ENCODE assay signal across 19 mouse cellular contexts in the genomic region with DNA sequence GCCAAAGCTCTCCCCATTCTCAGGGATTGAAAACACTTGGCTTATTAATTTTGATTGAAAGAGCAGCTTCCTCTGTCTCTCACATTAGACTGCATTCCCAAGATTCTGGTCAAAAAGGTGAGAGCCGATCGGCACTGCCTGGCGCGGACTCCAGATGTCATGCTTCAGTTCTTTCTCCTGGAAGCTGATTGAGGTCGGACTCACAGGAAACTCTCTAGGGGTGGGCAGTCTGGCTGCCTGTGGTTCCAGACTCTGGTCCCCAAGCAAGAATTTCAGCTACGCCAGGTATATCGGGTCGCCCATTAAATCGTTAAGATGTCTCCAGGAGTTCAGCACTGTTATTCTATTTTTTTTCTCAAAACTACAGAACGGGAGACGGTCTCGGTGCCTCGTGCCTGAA.
DNase-seq lines count a peak whose midpoint lies in the region; ATAC-seq and TF ChIP-seq lines count a peak whose summit lies in the region.
"Had no signal": no experiment of that assay in that cellular context is flagged by ENCODE, and none has a peak within 500 bp of the region (broad histone marks: within the 10 kb centered on the region; RNA-seq: fewer than 3 reads in every experiment).

No protein-coding gene starts in this region.

- H3K36me3 ChIP-seq in forebrain, embryonic 14.5 days (ENCODE audit: control insufficient read depth, insufficient read depth, low read length) = no peaks in the 10 kb centered on the region
- no peaks in the 10 kb centered on the region for H3K36me3 ChIP-seq in forebrain, embryonic 10.5 days (replicated peaks)
- H3K36me3 ChIP-seq in lung, embryonic 14.5 days (ENCODE audit: insufficient read depth) = no peaks in the 10 kb centered on the region
- H3K36me3 ChIP-seq: heart, embryonic 10.5 days; hindbrain, embryonic 10.5 days; midbrain, embryonic 15.5 days had no signal

- H3K4me2 ChIP-seq in forebrain, embryonic 14.5 days (ENCODE audit: low read length) = no peak overlapping the region
- H3K4me2 ChIP-seq in lung, embryonic 14.5 days = no peak overlapping the region
- H3K4me2 ChIP-seq: midbrain, embryonic 15.5 days had no signal

- no peaks in the 10 kb centered on the region for H3K27me3 ChIP-seq in forebrain, embryonic 14.5 days (replicated peaks; ENCODE audit: control insufficient read depth, insufficient read depth, low read length)
- H3K27me3 ChIP-seq in forebrain, embryonic 10.5 days (ENCODE audit: poor library complexity, severe bottlenecking) = no peaks in the 10 kb centered on the region
- no peaks in the 10 kb centered on the region for H3K27me3 ChIP-seq in lung, embryonic 14.5 days (ENCODE audit: insufficient read depth, low read length)
- H3K27me3 ChIP-seq: midbrain, embryonic 15.5 days had no signal

- H3K4me1 ChIP-seq in forebrain, embryonic 14.5 days (ENCODE audit: control insufficient read depth, insufficient read depth, low read length) = no peaks in the 10 kb centered on the region
- no peaks in the 10 kb centered on the region for H3K4me1 ChIP-seq in forebrain, embryonic 10.5 days
- no peaks in the 10 kb centered on the region for H3K4me1 ChIP-seq in lung, embryonic 14.5 days (ENCODE audit: insufficient read depth)
- H3K4me1 ChIP-seq: hindbrain, embryonic 10.5 days; megakaryocyte, embryonic 14.5 days had no signal

- WGBS in forebrain, embryonic 14.5 days = 79% methylated on average over 13 of the region's 13 CpGs
- 78% methylated on average over 13 of the region's 13 CpGs for WGBS in forebrain, embryonic 10.5 days
- WGBS in lung, embryonic 14.5 days = 37% methylated on average over 13 of the region's 13 CpGs

- H3K9ac ChIP-seq in forebrain, embryonic 14.5 days (ENCODE audit: low read length) = no peak overlapping the region
- no peak overlapping the region for H3K9ac ChIP-seq in lung, embryonic 14.5 days
- H3K9ac ChIP-seq: forebrain, postnatal 0 days; liver, postnatal 0 days; midbrain, embryonic 15.5 days had no signal

- TF ChIP-seq CTCF in lung, embryonic 14.5 days (IDR thresholded peaks at IDR 0.05; ENCODE audit: low read depth) = no peak

- no peak overlapping the region for H3K27ac ChIP-seq in forebrain, embryonic 14.5 days (ENCODE audit: low read depth, low read length)
- H3K27ac ChIP-seq in forebrain, embryonic 10.5 days = no peak overlapping the region
- no peak overlapping the region for H3K27ac ChIP-seq in lung, embryonic 14.5 days (ENCODE audit: low read depth)
- H3K27ac ChIP-seq: hindbrain, embryonic 10.5 days; midbrain, embryonic 15.5 days had no signal

- no peak overlapping the region for H3K4me3 ChIP-seq in forebrain, embryonic 14.5 days (ENCODE audit: low read depth, low read length)
- no peak overlapping the region for H3K4me3 ChIP-seq in forebrain, embryonic 10.5 days
- H3K4me3 ChIP-seq in lung, embryonic 14.5 days (ENCODE audit: low read depth, low read length) = no peak overlapping the region
- H3K4me3 ChIP-seq: erythroblast, embryonic 14.5 days; heart, embryonic 10.5 days; hindbrain, embryonic 10.5 days; megakaryocyte, embryonic 14.5 days; midbrain, embryonic 15.5 days; myocyte had no signal

- no peaks in the 10 kb centered on the region for H3K9me3 ChIP-seq in forebrain, embryonic 14.5 days (replicated peaks; ENCODE audit: control insufficient read depth, low read length)
- no peaks in the 10 kb centered on the region for H3K9me3 ChIP-seq in forebrain, embryonic 10.5 days
- H3K9me3 ChIP-seq in lung, embryonic 14.5 days (ENCODE audit: low read depth, low read length) = no peaks in the 10 kb centered on the region
- H3K9me3 ChIP-seq: heart, embryonic 10.5 days; hindbrain, embryonic 10.5 days; megakaryocyte, embryonic 14.5 days; midbrain, embryonic 15.5 days had no signal

- no peak for ATAC-seq in forebrain, embryonic 14.5 days
- ATAC-seq in lung, embryonic 14.5 days (ENCODE audit: insufficient read depth) = no peak
- ATAC-seq: forebrain, postnatal 0 days; liver, postnatal 0 days; midbrain, embryonic 15.5 days had no signal

- peak; percentile 20 for DNase-seq in forebrain, embryonic 14.5 days (ENCODE audit: low spot score)
- no peak for DNase-seq in forebrain, embryonic 10.5 days (ENCODE audit: extremely low spot score, low spot score)
- DNase-seq in lung, embryonic 14.5 days = peak; percentile 23
- no peak for DNase-seq in lung, adult 18-20 months
- DNase-seq in kidney, postnatal 10 days = peak; percentile 21
- DNase-seq in right cerebral cortex, adult 18-20 months = no peak
- no peak for DNase-seq in B cell, adult 2 months
- DNase-seq: cerebellum, adult 2 months; forebrain, postnatal 0 days; layer of hippocampus, adult 9-11 months; liver, postnatal 0 days; right cerebral cortex, postnatal 14 days; spleen, adult 18-20 months had no signal

Comparison
In these comparisons a context has a peak if more than half of its experiments do, and no peak if none do; other contexts are left out.
1. DNase-seq: peak in forebrain, embryonic 14.5 days (single experiment), lung, embryonic 14.5 days (single experiment) and kidney, postnatal 10 days (single experiment); none in forebrain, embryonic 10.5 days (single experiment), lung, adult 18-20 months (0 of 2), right cerebral cortex, adult 18-20 months (single experiment) and B cell, adult 2 months (0 of 2).